Mouse (Mus musculus): Measurements from ENCODE around the gene Ins2. TPM values are rescaled to one million over a fixed set of nuclear protein-coding genes. Genes with fewer than 3 reads are reported as not detected.

Gene Ins2
- total RNA-seq, 2 experiments from 2014 or later, result not detected

DNA sequence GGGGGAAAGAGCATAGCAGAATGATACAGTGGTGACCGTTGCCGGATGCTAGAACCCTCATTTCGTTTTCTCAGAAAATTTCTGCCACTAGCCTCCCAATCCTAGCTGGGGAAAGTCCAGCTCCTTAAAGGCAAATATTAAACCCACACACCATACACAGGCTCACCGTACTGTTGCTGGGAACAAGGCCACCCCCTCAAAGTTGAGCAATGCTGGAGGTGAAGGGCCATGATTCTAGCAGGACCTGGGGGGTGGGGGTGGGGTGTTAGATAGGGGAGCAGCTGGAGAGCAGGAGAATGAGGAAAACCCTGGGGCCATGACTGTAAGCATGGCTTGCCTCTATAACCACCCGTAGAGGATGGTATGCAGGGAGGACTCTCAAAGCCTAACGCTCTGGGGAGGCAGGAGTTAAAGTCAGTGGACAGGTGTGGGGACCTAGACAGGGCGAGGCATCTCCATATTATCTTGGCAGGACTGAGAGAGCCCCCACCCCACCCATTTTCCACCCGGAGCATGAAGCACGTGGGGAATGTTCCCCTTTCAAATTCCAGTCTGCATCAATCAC, 78.6 kb downstream of the Ins2 start:
- no peak for DNase-seq

DNA sequence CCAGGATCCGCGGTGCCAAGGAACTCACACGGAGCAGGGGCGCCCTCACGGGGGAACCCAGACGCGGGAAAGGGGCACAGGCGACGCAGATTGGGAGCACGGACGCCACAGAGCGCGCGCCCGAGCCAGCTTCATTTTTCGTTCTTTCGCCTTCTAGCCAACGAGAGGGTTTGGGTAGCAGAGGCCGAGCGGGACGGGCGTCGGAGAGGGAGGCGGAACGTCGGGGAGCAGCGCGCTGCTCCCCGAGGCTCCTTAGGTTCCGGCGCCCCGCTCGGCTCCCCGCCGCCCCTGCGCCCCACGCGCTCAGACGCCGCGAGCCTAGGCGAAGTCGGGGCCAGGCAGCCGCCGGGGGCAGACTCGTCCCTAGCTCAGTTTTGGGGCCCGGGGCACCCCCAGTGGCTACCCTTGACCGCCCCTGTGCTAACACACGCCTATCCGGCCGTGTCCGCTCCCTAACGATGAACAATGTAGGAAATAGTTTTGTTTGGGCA, 79.2 kb downstream of the Ins2 start:
- no peak for DNase-seq

DNA sequence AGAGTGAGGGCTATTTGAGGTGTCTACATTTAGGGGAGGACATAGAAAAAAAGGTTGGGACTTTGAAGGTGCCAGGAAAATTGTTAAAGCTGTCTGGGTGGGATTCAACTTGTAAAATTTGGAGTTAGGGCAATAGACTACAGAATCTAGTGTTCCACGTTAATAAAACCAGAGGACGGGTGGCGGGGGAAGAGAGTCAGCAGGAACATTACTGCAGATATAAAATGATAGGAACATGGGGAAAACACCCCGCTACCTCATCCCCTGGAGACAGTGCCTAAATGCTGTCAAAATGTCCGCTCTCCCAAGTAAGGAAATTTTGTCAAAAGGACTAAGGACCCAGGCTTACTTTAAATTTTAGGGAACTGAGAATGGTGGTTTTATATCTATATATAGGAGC, 80.0 kb downstream of the Ins2 start:
- no peak for DNase-seq

DNA sequence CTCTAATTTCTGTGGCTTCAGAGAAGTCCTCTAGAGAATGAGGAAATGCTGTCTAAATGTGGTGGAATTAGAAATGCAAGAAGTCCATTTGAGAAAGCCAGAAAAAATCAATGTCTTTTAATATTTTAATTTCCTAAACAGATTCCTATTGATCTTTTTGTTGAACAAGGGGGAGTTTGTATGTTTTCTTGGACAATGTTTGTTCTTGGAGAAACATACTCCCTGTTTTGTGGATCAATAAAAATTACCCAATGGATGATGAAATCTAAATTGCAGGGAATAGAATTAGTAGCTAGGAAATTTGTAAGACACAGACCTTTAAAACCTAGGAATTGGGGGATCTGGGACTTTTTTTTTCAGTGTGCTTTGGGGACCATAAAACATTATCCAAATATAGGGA, 81.4 kb downstream of the Ins2 start:
- no peak for DNase-seq

DNA sequence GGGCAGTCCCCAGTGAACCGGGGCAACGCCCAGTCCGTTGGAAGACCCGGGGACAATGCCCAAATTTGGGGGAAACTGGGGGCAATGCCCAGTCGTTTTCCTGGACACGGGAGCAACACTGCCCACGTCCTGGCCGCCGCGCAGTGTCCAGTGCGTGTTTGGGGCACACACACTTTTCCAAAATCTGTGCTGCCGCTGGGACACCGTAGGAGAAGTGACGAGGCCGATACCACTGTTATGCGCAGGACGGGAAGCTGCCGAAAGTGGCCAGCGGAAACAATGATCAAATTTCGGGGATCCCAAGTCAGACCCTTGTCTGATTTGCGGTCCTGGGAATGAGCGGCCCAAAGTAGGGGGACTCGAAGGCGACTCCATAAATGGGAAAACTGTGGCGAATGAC, 82.1 kb downstream of the Ins2 start:
- no peak for DNase-seq

DNA sequence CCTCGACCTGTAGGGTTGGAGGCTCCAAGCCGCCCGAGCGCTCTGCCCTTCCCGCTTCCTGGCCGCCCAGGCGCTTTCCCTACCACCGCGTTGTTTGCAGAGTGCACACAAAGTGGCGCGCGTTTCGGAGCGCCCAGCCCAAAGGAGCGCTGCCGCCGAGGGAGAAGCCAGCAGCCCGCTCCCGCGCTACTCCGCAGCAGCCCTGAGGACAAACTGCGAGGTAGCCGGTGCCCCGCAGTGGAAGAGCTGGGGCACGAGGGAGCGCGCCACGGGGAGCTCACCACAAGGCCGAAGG, 82.6 kb downstream of the Ins2 start:
- no peak for DNase-seq

DNA sequence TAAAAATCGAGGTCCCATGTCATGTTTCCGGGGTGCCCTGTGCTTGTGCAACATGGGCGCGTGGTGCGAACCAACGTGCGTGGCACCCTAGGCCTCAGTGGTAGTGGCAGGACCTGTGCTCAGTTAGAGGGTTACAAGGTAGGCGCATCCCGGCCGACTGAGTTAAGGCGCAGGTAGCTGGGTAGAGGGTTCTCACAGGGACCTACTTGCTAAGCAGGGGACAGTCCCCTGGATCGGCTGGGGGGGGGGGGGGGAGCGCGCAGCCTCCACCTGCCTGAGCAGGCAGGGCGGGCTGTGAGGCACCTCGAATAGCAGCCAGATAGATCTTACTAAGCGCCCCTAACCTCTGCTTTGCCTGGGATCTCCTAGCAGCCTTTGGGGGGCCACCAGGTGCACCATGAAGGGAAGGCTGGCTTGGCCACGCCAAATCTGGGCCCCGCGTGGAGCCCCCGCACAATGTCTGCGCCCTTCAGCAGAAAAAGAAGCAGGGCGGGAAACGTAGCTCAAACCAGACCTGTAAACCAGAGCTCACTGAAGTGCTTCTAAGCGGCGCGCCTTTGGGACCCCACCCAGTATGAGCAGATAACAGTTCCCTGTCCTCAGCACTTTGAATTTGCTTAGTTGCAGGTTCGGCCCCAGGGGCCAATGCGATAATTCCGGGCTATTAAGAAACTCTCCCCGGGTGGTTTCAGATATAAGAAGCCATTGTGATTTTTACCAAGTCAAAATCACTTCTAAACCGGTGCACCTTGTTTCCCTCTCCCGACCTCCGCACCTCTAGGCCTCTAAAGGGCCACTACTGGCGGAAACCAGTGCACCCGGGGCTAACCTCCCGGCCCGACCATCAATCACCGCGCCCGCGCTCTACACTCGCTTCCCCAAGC, 83.2 kb downstream of the Ins2 start:
- DNase-seq, result no peak

DNA sequence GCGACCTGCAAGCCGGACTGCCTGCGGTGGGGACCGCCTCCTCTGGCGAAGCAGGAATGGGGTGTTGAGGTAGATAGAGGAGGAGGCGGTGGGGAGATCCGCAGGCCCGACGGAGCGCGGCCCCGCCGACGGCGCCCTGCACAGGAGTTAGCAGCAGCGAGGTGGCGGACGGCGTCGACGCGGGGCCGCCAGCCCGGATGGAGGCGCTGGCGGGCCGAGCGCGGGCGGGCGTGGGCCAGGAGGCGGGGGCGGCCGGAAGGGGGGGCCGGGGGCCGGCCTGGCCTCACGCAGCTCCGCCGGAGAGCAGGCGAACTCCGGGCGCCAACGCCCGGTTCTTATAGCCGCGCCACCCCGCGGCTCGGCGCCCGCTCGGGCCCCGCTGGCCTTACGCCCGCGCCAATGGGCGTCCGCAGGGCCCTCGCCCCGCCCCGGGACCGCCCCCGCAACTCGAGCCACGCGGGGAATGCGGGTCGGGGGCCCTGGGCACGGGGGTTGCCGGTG, 84.0 kb downstream of the Ins2 start:
- no peak for DNase-seq

DNA sequence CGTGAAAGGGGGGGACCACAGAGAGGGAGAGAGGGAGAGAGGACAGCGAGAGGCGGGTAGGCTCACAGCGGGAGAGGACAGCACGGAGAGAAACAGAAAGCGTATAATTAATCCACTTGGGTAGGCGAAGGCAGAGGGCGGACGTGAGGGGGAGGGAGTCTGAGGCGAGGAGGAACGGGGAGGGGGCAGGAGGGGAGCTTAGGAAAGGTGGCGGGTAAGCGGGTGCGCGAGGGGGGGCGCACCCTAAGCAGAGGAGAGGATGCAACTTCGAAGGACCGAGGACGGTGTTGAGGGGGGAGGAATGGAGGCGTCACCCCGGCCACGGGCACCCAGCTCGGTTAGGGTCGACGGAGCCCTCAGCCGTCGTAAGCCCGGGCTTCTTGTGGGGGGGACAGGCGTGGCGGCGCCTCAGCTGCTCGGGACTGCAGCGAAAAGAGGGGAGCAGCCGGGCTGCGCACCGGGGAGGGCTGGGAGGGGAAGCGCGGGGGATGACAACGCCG, 84.5 kb downstream of the Ins2 start:
- no peak for DNase-seq

DNA sequence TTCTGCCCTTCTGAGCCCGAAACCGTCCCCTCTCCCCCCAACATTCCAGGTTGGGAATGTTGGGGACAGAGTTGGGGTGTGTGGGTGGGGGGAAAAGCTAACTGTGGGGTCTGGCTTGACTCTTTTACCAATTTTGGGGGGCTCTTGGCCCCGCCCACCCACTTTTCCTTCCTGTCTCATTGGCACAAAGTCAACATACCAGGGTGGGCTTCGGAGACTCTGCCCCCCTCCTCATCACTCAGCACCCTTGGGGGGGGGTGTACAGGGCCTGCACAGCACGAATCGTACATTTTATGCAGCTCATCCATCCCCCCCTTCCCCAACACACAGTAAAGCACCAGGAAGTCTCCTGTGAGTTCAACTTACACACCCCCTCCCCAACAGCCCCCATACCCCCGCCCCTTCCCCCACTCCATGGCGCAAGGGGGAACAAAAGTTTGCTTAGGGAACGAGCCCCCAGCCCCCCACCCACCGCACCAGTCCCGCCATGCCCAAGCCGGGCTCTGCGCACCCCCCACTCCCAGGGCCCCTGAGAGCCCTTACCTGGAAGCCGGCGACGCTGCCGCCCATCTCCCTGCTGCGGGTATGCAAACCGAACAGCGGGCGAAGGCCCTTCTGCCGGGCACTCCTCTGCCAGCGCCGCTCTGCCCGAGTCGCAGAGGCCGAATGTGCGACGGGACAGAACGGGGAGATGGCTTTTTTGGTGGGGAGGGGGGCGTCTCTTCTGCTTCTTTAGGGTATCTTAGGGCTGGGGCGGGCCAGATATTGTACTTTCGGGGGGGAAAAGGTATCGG, 85.2 kb downstream of the Ins2 start:
- DNase-seq, result no peak

DNA sequence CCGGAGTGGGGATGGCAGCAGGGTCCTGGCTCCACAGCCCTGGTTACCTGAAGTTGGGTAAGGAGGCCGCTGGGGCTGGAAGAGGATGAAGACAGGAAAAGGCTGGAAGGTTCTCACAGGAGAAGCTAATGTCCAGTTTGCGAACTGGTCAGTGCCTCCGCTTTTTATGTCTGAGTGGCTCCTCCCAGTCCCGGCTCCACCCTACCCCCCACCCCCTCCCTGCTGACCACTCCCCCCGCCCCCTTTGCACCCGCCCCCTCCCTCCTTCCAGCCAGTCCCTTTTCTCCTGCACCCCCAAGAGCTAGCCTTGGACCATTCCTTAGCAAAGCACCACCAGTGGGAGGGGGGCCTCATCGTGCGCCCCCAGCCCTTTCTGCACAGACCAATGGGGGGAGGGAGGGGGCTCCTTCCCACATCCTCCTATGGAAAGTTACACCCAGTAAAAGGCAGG, 85.8 kb downstream of the Ins2 start:
- no peak for DNase-seq

DNA sequence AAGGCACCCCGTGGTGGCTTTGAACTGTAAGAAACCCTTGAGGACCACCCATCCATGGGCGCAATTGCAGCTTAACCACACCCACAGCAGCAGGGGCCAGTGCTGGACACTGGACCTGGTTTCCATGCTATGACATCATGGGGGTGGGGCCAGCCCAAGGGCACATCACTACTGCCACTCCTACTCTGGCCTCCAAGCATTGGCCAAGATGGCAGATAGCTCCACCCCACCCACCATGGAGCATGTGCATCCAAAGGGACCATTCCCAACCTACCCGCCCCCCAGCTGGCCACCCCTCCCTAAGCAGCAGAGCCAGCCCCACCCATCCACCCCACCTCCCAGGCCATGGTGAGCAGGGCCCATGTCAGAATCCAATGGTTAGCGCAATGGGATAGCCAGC, 87.1 kb downstream of the Ins2 start:
- DNase-seq, result no peak

DNA sequence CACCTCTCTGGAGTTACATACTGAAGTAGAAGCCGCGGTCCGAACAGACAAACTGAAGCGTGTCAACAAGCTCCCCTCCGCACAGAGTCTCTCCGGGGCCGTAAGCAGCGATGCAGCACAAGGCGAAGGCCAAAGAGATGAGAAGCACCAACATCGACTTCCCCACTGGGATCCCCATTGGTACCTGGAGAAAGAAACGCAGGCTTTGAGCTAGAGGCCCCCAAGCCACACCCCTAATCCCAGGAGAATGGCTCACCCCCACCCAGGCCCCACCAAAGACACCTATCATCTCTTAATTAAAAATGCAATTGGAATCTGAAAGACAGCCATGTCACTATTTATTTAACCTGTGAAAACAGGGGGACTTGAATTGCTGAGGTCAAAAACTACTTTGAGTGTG, 87.5 kb downstream of the Ins2 start:
- no peak for DNase-seq

DNA sequence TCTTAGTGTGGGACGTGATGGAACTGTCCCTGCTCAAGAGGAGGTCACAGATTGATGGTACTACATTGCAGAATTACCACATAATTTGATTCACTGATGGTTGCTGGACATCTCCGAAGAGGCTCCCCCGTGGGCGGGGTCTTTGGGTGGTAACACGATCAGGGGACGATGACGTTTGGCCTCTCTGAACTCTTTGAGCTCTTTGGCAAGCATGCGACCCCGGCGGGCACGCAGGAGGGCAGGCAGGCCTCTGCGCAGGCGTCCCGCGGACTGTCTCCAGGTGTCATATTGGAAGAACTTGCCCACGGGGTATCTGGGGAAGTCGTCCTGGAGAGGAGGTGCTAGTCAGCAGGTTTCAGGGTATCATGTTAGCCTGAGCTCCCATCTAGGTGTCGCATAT, 89.5 kb downstream of the Ins2 start:
- DNase-seq, result no peak

DNA sequence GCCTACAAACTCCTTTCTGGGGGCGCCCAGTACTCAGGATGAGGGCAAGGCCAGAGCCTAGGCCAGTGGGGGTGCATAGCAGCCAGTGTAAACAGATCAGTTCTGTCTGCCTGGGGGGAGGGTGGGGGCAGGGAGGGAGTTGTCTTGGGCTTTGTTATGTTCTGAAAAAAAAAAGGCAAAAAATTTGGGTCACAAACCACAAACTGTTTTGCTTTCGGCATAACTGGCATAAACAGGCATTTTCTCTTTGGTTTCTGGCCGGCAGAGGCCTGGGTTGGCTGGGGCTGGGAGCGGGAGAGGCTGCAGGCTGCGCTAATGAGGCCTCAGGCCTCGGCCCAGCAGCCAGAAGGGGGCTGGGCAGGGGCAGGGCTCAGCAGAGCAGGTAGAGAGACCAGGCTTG, 96.5 kb downstream of the Ins2 start:
- DNase-seq, result no peak

DNA sequence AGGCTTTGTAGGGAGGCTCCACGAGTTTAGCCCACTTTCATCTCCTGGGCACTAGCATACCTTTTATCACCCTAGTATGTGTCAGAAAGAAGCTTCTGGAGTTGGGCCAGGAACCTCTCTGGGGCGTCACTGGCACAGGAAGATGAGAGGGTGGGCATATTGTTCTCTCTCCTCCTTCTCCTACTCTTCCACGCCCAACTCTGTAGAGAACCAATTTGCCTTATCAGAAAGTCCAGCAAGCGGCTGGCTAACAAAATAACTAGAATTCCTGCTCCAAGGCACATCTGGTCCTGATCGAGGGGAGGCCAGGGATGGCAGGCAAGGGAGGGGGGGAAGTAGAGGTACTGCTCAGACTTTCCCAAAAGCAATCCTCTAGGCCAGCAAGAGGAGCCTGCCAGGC, 98.1 kb downstream of the Ins2 start:
- DNase-seq, result no peak

DNA sequence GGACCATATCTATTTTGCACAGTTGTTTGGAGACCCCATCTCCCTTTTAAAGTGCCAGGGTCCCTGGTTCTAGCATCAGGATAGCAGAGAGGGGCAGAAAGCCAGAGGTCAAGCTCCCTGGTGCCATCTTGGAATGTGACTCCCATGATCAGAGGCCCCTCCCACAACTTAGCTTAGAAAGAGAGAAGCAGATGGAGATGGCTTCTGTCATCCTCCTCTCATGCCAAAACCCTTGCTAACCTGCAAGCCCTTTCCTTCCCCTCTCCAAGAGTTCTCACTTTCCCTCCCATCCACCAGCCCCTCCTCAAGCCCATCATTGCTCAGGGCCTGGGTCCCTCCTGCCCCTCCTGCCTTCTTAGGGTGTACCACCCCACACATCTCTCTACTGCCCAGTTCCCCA, 107.0 kb downstream of the Ins2 start:
- no peak for DNase-seq

DNA sequence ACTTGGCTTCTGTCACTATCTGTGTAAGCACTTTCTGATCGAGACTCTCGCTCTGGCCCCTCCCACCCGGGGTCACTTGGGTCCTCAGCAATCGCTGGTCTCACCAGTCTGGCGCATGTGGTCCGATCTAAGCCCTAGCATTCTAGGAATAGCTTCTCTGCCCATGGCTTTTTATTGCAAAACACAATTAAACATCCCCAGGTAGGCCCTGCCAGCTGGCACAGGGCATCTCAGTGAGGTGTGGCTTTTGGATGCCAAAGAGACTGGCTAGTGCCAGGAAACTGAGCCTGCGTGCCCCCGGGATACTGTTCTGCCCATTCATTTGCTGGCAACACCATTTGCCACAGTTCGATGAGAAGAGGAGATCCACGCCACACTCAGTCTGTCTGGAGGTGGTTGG, 112.5 kb downstream of the Ins2 start:
- DNase-seq, result no peak

DNA sequence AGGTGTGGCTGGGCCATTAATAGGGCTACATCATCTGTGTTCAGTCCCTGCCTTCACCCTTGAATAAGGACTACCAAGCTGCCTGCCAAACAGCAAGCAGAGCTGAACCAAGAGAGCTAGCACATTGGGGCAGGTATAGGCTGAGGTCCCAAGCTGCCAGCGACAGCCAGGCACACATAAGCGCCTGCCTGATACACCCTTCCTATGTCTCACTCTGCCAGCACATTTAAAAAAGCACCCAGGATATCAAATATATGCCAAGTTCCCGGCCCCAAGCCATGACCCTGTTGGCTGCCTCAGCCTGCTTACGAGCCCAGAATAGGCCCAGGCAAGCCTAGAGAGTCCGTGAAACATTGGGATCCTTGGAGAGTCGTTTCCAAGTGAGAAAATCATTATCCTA, 113.4 kb downstream of the Ins2 start:
- peak; percentile 26 to 58 for DNase-seq
